Mouse (Mus musculus) olfactory bulb, adult 2 months (tissue): Measurements from ENCODE around the gene Adh6b.

Experiments
- CTCF ChIP-seq: fragments of 200-500 bp; IDR thresholded peaks from 2 replicates; pipeline ENCODE4 v1.5.1; 2012; ENCODE audit warnings: low read depth, mild to moderate bottlenecking, low read length, moderate library complexity; ENCODE audit not compliant: insufficient read depth
- POLR2A ChIP-seq: fragments of 200-500 bp; IDR thresholded peaks from 2 replicates; pipeline ENCODE4 v1.6.1; 2012; ENCODE audit warnings: mild to moderate bottlenecking, low read depth, low read length, moderate library complexity; ENCODE audit not compliant: insufficient read depth

DNA sequence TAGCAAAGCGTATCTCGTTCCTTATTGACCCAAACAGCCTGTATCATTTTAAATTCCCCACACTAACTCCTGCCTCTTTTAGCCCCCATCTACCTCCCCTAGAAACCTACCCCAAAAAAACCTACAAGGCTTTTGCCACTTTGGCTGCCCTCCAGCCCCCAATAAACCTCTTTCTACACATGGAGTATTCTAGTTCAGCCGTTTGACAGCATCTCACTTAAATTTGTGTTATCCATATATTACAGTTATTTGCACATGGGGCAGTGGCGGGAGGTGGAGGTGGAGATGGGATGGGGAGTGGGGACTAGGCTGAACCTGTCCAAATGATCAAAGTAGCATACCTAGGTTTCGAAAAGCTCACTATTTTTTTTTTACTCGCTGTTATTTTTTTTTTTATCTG lies 16.1 kb upstream of the Adh6b start:
- TF ChIP-seq CTCF, result no peak
- no peak for TF ChIP-seq POLR2A
